Mouse (Mus musculus): ENCODE measurements around the gene Fgfr2.

Fgfr2 gene

DNA sequence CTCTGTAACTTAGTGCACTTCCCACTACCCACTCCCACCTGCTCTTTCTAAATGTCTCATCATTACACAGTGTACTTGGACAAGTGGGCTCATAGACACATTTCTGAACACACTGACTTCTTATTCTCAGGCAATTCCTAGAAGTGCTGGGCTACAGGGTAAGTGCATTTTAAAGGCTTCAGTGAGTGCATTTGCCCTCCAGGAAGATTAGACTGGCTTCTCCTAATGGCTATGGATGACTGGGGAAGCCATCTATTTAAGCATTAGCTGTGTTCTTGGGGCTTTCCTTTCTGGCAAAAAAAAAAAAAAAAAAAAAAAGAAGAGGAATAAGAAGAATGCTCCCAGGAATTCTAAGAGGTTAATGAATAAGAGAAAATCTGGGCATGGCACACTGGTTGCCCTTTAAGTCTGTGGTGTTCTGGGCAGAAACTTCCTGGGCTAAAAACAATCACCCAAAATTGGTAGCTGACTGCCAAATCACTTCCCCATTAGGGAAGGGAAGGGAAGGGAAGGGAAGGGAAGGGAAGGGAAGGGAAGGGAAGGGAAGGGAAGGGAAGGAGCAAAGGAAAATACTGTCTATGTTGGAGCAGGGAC is 729.5 kb downstream of the Fgfr2 start:
- DNase-seq (ENCODE audit: low spot score): no peak

DNA sequence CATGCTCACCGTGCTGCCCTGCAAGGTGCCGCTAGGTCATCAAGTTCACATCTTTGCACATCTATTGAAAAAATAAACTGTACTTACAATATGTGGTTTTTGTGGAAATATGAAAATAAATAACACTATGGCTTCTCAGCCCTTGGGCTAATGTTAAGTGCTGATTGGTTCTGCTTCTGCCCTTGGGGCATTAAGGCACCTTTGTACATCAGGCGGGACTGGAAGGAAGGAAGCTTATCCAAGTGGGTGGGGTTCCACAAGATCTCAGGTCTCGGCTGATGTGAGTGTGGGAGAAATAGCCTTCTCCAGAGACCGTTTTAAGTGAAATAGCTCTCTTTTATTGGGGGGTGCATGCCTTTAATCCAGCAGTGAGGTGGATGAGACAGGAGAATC is 730.1 kb downstream of the Fgfr2 start:
- DNase-seq (ENCODE audit: low spot score): no peak

GRCm38 (mm10) chr7:132392233-132393013 is 730.7 kb downstream of the Fgfr2 start:
- DNase-seq (ENCODE audit: low spot score): no peak

DNA sequence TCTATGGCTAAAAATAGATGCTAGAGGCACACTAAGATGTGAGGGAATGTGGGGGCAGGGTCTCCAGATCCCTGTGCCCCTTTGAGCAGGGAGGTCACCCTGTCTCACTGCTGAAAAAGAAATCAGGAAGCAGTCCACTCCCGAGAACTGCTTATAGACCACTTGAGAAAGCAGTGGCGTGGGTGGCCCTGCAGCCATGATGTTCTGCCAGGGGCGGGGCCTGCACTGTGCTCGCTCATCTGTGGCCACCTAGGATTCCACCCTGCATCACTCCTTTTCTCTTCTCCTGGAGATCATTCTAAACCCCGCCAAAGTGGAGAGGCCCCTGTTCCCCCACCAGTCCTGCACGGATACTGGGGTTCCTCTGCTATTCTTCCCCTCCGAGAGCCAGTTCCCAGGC is 733.7 kb downstream of the Fgfr2 start:
- DNase-seq (ENCODE audit: low spot score): no peak

- no peak for DNase-seq (ENCODE audit: low spot score)
Observed at GRCm38 (mm10) chr7:132387507-132387906, 735.6 kb downstream of the Fgfr2 start.

GRCm38 (mm10) chr7:132386316-132386715 is 736.8 kb downstream of the Fgfr2 start:
- no peak for DNase-seq (ENCODE audit: low spot score)

DNA sequence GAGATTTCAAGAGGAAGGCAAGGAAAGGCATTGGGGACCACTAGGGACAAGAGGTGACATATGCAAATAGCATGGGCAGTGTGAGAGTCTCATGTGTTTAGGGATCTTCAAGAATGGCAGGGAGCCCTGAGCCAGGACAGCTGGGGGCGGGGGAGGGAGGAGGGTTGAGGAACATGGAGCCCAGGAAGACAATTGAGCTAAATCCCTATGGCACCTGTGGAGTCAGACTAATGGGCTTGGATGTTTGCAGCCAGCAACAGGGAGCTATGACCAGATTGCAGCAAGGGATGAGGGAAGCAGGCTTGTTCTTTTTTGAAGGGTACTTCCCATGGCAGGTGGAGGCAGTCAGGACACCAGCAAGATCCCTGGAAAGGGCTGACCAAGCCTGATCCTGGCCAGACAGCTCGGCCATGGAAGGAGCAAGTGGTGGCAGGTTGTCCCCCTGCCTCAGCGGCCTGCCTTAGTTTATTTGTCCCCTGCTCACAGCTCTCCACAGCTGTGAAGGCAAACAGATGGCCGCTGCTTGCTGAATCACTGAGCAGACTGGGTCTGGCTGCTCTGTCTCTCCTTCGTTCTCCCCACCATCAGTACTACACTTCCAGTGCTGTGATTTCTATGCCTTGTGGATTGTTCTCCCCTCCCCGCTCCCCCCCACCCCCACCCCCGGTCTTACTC is 737.6 kb downstream of the Fgfr2 start:
- DNase-seq (ENCODE audit: low spot score): no peak

- DNase-seq (ENCODE audit: low spot score): no peak
Observed at GRCm38 (mm10) chr7:132384736-132385455, 738.3 kb downstream of the Fgfr2 start.

DNA sequence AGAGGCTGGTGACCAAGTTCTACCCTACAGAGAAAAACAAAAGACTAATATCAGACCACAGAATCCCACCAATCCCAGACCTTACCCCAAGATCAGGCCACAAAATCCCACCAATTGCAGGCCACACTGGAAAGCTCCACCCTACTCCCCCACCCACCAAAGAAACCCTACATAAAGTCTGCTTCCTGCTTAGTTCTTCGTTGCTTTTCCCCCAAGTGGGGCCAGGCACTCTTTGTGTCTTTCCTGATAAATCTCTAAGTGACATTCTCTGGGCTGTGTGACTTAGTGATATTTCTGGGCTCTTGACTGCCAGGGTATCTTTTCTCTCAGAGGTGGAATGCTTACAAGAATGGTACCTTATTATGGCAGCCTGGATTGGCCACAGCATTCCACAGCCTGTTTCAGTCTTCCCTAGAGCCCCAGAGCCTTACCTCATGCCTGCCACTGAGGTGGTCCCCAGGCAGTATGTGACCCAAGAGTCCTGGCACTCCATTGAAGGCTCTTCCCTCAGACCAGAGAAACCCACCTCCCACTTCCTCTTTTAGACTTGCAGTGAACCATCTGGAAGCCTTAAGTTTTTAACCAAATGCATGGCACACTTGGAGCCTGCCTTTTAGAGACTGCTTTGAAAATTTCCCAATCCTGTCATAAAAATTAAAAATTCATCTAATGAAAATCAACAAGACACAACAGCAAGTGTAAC is 742.4 kb downstream of the Fgfr2 start:
- no peak for DNase-seq (ENCODE audit: low spot score)

DNA sequence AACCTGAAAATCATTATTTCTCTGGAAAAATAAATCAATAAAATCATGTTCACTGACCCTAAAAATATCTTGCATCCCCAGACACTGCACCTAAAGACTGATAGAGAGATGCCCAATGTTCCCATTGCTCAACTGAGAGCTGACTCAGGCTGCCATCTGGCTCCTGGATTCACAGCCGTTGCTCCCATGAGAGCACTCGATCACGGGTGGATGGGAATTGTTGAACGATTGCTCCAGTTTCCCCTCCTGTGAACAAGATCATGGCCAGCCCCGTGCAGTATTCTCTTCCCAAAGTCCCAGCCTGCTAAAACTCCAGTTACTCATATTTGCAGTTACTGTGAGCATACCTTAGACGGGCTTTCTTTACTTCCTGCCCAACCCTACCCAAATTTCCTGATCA is 745.2 kb downstream of the Fgfr2 start:
- no peak for DNase-seq (ENCODE audit: low spot score)

DNA sequence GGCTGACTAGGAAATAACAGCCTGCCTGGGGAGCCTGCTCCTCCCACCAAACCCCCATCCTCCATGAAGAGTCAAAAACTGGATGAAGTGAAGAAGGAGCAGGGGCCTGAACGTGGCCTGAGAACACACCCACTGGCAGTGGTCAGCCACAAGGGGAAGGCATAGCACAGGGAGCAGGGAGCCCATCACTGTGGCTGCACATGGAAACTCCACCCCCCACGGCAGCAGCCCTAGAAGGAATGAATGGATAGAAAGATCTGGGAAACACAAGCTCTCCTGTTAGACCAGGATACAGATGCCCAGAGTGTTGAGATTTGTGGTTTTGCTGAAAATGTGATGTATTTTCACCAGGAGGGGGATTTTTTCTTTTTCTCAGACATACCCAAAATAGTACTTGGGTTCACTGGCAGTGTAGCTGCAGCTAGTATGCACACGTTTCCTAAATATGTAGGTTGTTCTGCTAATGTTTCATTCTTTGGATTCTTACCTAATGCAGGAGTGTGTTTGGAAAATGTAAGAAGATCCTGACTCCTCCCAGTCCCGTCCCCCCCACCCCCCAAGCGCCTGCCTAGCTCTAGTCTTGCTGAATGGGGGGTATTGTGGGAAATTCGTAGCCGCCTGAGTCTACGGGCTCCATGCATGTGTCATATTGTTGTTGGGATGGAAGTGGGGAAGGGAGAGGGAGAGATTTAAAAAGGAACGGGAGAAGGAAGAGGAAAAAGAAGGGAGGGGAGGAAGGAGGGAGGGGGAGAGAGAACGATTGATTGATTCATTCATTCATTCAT is 749.4 kb downstream of the Fgfr2 start:
- no peak for DNase-seq (ENCODE audit: low spot score)

GRCm38 (mm10) chr7:132372752-132373513 is 750.2 kb downstream of the Fgfr2 start:
- DNase-seq (ENCODE audit: low spot score): no peak

DNA sequence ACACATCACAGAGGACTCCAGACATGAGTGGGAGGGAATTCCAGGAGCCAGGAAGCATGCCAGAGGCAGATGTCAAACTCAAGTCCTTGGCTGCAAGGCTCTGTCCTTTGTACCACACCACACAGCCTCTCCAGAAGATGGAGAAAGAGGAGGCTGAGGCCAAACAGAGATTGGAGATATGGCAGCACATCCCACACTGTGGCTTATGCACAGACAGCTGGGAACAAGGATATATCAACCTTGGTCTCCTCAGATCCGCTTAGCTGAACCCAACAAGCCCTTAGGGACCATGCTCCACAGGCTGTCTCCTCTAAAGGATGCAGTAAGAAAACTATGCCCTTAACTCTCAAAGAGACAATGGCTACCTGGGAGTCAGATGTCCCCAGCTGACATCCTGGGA is 751.3 kb downstream of the Fgfr2 start:
- DNase-seq (ENCODE audit: low spot score): no peak

GRCm38 (mm10) chr7:132369784-132370183 is 753.4 kb downstream of the Fgfr2 start:
- no peak for DNase-seq (ENCODE audit: low spot score)

- no peak for DNase-seq (ENCODE audit: low spot score)
Observed at GRCm38 (mm10) chr7:132368859-132369258, 754.3 kb downstream of the Fgfr2 start.

DNA sequence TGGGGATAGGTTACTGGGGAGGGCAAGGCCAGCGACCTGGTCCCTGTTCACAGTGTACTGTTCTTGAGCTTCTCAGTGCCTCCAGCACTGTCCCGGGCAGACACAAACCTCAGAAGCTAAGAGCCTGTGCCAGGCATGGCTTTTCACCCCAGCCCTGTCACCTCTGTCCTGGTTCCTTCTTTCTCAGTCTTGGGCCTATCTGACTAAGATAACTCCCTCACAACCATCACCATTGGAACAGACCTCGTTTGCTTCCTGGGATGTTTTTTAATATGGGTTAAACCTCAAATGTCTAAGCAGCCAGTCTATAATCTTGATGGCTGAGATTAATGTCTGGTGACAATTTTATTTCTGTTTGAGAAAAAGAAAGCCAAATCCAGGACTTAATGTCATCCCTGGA is 755.8 kb downstream of the Fgfr2 start:
- no peak for DNase-seq (ENCODE audit: low spot score)

- no peak for DNase-seq (ENCODE audit: low spot score)
Observed at GRCm38 (mm10) chr7:132365703-132366384, 757.3 kb downstream of the Fgfr2 start.

GRCm38 (mm10) chr7:132365111-132365510 is 758.0 kb downstream of the Fgfr2 start:
- no peak for DNase-seq (ENCODE audit: low spot score)

DNA sequence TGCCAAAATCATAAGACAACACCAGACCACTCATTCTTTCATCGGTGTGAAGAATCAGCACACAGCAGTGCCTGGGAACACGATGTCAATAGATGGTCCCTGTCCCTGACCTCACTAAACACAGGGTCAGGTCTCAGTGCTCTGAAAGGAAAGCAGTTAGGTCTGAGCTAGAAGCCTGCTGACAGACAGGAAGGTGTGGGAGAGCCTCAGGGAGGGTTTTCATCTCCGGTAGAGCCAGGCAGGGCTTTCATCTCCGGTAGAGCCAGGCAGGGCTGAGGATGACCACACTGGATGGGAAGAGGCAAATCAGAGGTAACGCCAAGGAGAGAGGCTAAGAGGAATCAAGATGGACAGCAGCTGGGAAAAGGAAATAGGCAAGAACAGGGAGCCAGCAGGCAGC is 758.6 kb downstream of the Fgfr2 start:
- no peak for DNase-seq (ENCODE audit: low spot score)

- DNase-seq (ENCODE audit: low spot score): no peak
Observed at GRCm38 (mm10) chr7:132360336-132360735, 762.8 kb downstream of the Fgfr2 start.

Measured in ovary, postnatal 14 days (tissue).